Comparison of ENCODE assay signal across 8 mouse cellular contexts in genomic region chr4:136177244-136177611, GRCm38 (mm10). TPM values are rescaled to one million over a fixed set of nuclear protein-coding genes. Genes with fewer than 3 reads are reported as not detected.
DNase-seq lines count a peak whose midpoint lies in the region; ATAC-seq and TF ChIP-seq lines count a peak whose summit lies in the region.

No protein-coding gene starts in this region.

- no peak for DNase-seq in forebrain, embryonic 11.5 days (ENCODE audit: low spot score)
- DNase-seq in forebrain, postnatal 0 days = no peak
- peak; percentile 35 for DNase-seq in heart, postnatal 25 days (ENCODE audit: low spot score)
- peak; percentile 73 for DNase-seq in thymus, postnatal 4 days
- DNase-seq in embryo, embryonic 11 days = no peak

- no peak overlapping the region for H3K4me3 ChIP-seq in forebrain, embryonic 11.5 days (ENCODE audit: low read depth, low read length)
- no peak overlapping the region for H3K4me3 ChIP-seq in forebrain, postnatal 0 days (ENCODE audit: low read depth, low read length)
- H3K4me3 ChIP-seq in bone marrow macrophage, adult 2 months (ENCODE audit: insufficient read depth, low read length) = 0 out of 2 replicates have a peak overlapping the region, but pooled peaks have one; percentile 0
- peak overlapping the region; percentile 92 for H3K4me3 ChIP-seq in liver, embryonic 16.5 days (ENCODE audit: low read depth, low read length)

- intact Hi-C loops in heart, postnatal 25 days (cut with DNase I) = no loop called here

- no peak for TF ChIP-seq CTCF in forebrain, postnatal 0 days (IDR thresholded peaks at IDR 0.05; ENCODE audit: low read depth)
- no peak for TF ChIP-seq CTCF in bone marrow macrophage, adult 2 months (IDR thresholded peaks at IDR 0.05; ENCODE audit: low read depth, low read length)

- H3K4me2 ChIP-seq in forebrain, embryonic 11.5 days (ENCODE audit: low read depth, low read length, severe bottlenecking) = no peak overlapping the region
- H3K4me2 ChIP-seq in forebrain, postnatal 0 days (ENCODE audit: low read depth) = no peak overlapping the region
- peak overlapping the region; percentile 85 for H3K4me2 ChIP-seq in liver, embryonic 16.5 days (ENCODE audit: low read depth, low read length)

- WGBS in forebrain, embryonic 11.5 days = 59% methylated on average over 8 of the region's 8 CpGs
- 49% methylated on average over 8 of the region's 8 CpGs for WGBS in forebrain, postnatal 0 days
- WGBS in liver, embryonic 16.5 days (ENCODE audit: insufficient replicate concordance) = 16% methylated on average over 8 of the region's 8 CpGs

- no peak overlapping the region for H3K9ac ChIP-seq in forebrain, embryonic 11.5 days (ENCODE audit: low read length)
- H3K9ac ChIP-seq in forebrain, postnatal 0 days = no peak overlapping the region
- H3K9ac ChIP-seq in liver, embryonic 16.5 days (ENCODE audit: low read depth, low read length) = peak overlapping the region; percentile 99

- no peaks in the 10 kb centered on the region for H3K9me3 ChIP-seq in forebrain, embryonic 11.5 days (ENCODE audit: control insufficient read depth, low read length)
- H3K9me3 ChIP-seq in forebrain, postnatal 0 days (ENCODE audit: low read length) = no peaks in the 10 kb centered on the region
- no peaks in the 10 kb centered on the region for H3K9me3 ChIP-seq in liver, embryonic 16.5 days (replicated peaks; ENCODE audit: control insufficient read depth, low read length)

- ATAC-seq in forebrain, embryonic 11.5 days (replicated peaks; ENCODE audit: low FRiP score) = no peak
- no peak for ATAC-seq in forebrain, postnatal 0 days
- ATAC-seq in liver, embryonic 16.5 days (ENCODE audit: low read depth) = no peak
- ATAC-seq in granulocyte monocyte progenitor cell, adult 5-6 weeks (replicated peaks; ENCODE audit: poor library complexity, severe bottlenecking) = no peak

- no peaks in the 10 kb centered on the region for H3K36me3 ChIP-seq in forebrain, embryonic 11.5 days (ENCODE audit: control insufficient read depth, insufficient read depth, low read length)
- no peaks in the 10 kb centered on the region for H3K36me3 ChIP-seq in forebrain, postnatal 0 days (ENCODE audit: insufficient read depth)
- H3K36me3 ChIP-seq in liver, embryonic 16.5 days (ENCODE audit: control insufficient read depth, insufficient read depth) = peaks cover 40% of the 10 kb centered on the region

- H3K27me3 ChIP-seq in forebrain, embryonic 11.5 days (ENCODE audit: control insufficient read depth, insufficient read depth, low read length) = no peaks in the 10 kb centered on the region
- H3K27me3 ChIP-seq in forebrain, postnatal 0 days (ENCODE audit: insufficient read depth, low read length) = no peaks in the 10 kb centered on the region
- no peaks in the 10 kb centered on the region for H3K27me3 ChIP-seq in liver, embryonic 16.5 days (ENCODE audit: control insufficient read depth, insufficient read depth, low read depth, low read length)

- peak overlapping the region; percentile 26 for H3K27ac ChIP-seq in forebrain, embryonic 11.5 days (ENCODE audit: low read depth, low read length)
- no peak overlapping the region for H3K27ac ChIP-seq in forebrain, postnatal 0 days (ENCODE audit: low read depth, low read length)
- H3K27ac ChIP-seq in bone marrow macrophage, adult 2 months (ENCODE audit: insufficient read depth, low read depth, low read length) = peak overlapping the region; percentile 81
- H3K27ac ChIP-seq in liver, embryonic 16.5 days (ENCODE audit: low read length) = peak overlapping the region; percentile 99

- no peak for TF ChIP-seq POLR2A in bone marrow macrophage, adult 2 months (IDR thresholded peaks at IDR 0.05; ENCODE audit: borderline replicate concordance, low read depth, low read length)

- peaks cover 12% of the 10 kb centered on the region for H3K4me1 ChIP-seq in forebrain, embryonic 11.5 days (replicated peaks; ENCODE audit: control insufficient read depth, insufficient read depth, low read length)
- H3K4me1 ChIP-seq in forebrain, postnatal 0 days (ENCODE audit: insufficient read depth) = no peaks in the 10 kb centered on the region
- H3K4me1 ChIP-seq in bone marrow macrophage, adult 2 months (ENCODE audit: control insufficient read depth, insufficient read depth, low read length) = peaks cover 67% of the 10 kb centered on the region
- peaks cover 81% of the 10 kb centered on the region for H3K4me1 ChIP-seq in liver, embryonic 16.5 days (ENCODE audit: control insufficient read depth, low read depth, low read length)

RNA-seq across cellular contexts. Expression of gene E2f2, which starts 5.0 kb away (rescaled TPM):
- polyA plus RNA-seq in forebrain, embryonic 11.5 days (2014; fragmentation: Nextera tagmentation; extraction: Ambion mirVana) = 9.4 and 10.2 TPM in 2 replicates
- 0.85 and 1.2 TPM in 2 replicates for total RNA-seq in forebrain, postnatal 0 days (2014; rRNA removed)
- polyA plus RNA-seq in forebrain, postnatal 0 days (2015; fragmentation: Nextera tagmentation; extraction: Ambion mirVana) = 0.84 and 1.4 TPM in 2 replicates
- polyA plus RNA-seq in bone marrow macrophage, adult 2 months (2012; ENCODE audit: insufficient read depth, insufficient read length, missing spikeins) = 20.0 and 20.8 TPM in 2 replicates
- 1 to 10 TPM; 1.9 to 4.3 TPM for total RNA-seq in heart, postnatal 25 days (2021)
- 83.5 and 93.6 TPM in 2 replicates for polyA plus RNA-seq in liver, embryonic 16.5 days (2015; fragmentation: Nextera tagmentation; extraction: Ambion mirVana)
- 2.9 and 9.4 TPM in 2 replicates for total RNA-seq in granulocyte monocyte progenitor cell, adult 5-6 weeks (2014; fragmentation: Nextera tagmentation)
- 3.7 and 4.3 TPM in 2 replicates for total RNA-seq in granulocyte monocyte progenitor cell, adult 5-6 weeks (2017)

RNA-seq across cellular contexts. Expression of gene Asap3, which starts 28.9 kb away (rescaled TPM):
- polyA plus RNA-seq in forebrain, embryonic 11.5 days (2014; fragmentation: Nextera tagmentation; extraction: Ambion mirVana) = 4.1 and 4.3 TPM in 2 replicates
- 3.5 and 3.8 TPM in 2 replicates for total RNA-seq in forebrain, postnatal 0 days (2014; rRNA removed)
- polyA plus RNA-seq in forebrain, postnatal 0 days (2015; fragmentation: Nextera tagmentation; extraction: Ambion mirVana) = 2.0 and 2.5 TPM in 2 replicates
- polyA plus RNA-seq in bone marrow macrophage, adult 2 months (2012; ENCODE audit: insufficient read depth, insufficient read length, missing spikeins) = 0.37 and 0.78 TPM in 2 replicates
- total RNA-seq in heart, postnatal 25 days (2021) = 10 to 100 TPM in 1 of 2 experiments, 1 to 10 TPM in 1; 8.7 to 11.8 TPM
- polyA plus RNA-seq in liver, embryonic 16.5 days (2015; fragmentation: Nextera tagmentation; extraction: Ambion mirVana) = 2.2 and 3.0 TPM in 2 replicates
- not detected in 2 replicates for total RNA-seq in granulocyte monocyte progenitor cell, adult 5-6 weeks (2014; fragmentation: Nextera tagmentation)
- not detected in 2 replicates for total RNA-seq in granulocyte monocyte progenitor cell, adult 5-6 weeks (2017)

RNA-seq across cellular contexts. Expression of gene Id3, which starts 33.9 kb away (rescaled TPM):
- 351 and 380 TPM in 2 replicates for polyA plus RNA-seq in forebrain, embryonic 11.5 days (2014; fragmentation: Nextera tagmentation; extraction: Ambion mirVana)
- total RNA-seq in forebrain, postnatal 0 days (2014; rRNA removed) = 134 and 153 TPM in 2 replicates
- polyA plus RNA-seq in forebrain, postnatal 0 days (2015; fragmentation: Nextera tagmentation; extraction: Ambion mirVana) = 177 and 185 TPM in 2 replicates
- polyA plus RNA-seq in bone marrow macrophage, adult 2 months (2012; ENCODE audit: insufficient read depth, insufficient read length, missing spikeins) = 7.7 and 8.4 TPM in 2 replicates
- 10 to 100 TPM; 46.9 to 70.1 TPM for total RNA-seq in heart, postnatal 25 days (2021)
- 37.5 and 40.6 TPM in 2 replicates for polyA plus RNA-seq in liver, embryonic 16.5 days (2015; fragmentation: Nextera tagmentation; extraction: Ambion mirVana)
- not detected in 2 replicates for total RNA-seq in granulocyte monocyte progenitor cell, adult 5-6 weeks (2014; fragmentation: Nextera tagmentation)
- not detected in 2 replicates for total RNA-seq in granulocyte monocyte progenitor cell, adult 5-6 weeks (2017)

Comparison
In these comparisons a context has a peak if more than half of its experiments do, and no peak if none do; other contexts are left out.
1. DNase-seq: peak in heart, postnatal 25 days (single experiment) and thymus, postnatal 4 days (single experiment); none in forebrain, embryonic 11.5 days (single experiment), forebrain, postnatal 0 days (single experiment) and embryo, embryonic 11 days (single experiment).
2. H3K4me3 ChIP-seq: peak in bone marrow macrophage, adult 2 months (single experiment) and liver, embryonic 16.5 days (single experiment); none in forebrain, embryonic 11.5 days (single experiment) and forebrain, postnatal 0 days (single experiment).